Mouse (Mus musculus) heart, postnatal 14 days (tissue): ENCODE data around the gene Rnf207. TPM values are rescaled to one million over a fixed set of nuclear protein-coding genes. Genes with fewer than 3 reads are reported as not detected.

Experiments used
- DNase-seq, 2 experiments: peaks; one replicate each; pipeline ENCODE4 v3.0.0; 2021 to 2022
- intact Hi-C: fragments of 180-260 bp; cut with DNase I; formaldehyde crosslinking; loops from one replicate; pipeline ENCODE4 v1.15.1; 2025
- total RNA-seq, 2 experiments: library from RNA; stranded (reverse); gene quantifications; 2 replicates each; pipeline ENCODE4 v1.2.3; 2021

Gene Rnf207
- total RNA-seq, 2 experiments from 2014 or later, result 84.5 to 95.8 TPM

DNA sequence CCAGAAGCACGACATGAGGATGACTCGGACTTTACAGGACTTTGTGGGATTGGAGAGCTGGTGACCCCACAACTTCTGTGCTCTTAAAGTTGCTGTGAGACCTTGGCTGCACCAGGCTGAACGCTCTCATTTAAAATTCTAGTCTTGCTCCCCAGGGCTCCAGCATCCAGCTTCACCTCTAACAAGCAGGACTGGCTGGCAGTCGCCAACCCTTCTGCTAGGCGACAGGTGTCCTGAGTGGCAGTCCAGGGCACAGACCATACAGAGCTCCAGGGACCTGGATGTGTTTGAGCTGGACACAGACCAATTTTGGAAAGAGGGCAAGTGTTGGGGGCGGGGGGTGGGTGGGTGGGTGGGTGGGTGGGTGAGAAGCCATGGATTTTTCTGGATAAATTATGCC is 19.0 kb upstream of the Rnf207 start:
- DNase-seq, result no peak
- intact Hi-C loops, result no loop called here

DNA sequence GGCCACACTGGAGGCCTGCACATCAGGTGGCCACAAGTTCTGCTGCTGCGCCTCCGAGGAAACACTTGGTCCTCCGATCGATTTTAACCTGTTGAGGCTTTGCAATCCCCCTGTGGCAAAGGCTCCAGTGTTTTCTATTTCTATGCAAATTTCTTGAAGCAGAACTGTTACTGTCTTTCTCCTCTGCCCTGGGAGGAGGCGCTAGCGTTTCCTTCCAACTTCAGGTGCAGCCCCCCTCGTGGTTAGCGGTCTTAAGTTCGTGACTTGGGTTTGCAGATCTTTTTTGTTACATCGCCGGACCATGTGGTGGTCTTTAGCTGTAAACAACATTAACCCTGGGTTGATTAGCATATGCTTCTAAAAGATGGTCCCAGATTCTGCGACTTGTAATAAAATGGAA is 14.8 kb upstream of the Rnf207 start:
- intact Hi-C loops, result loop anchor here (2.0 to 5.0 kb wide), 2 partner anchors 101 to 159 kb away; no protein-coding TSS in a partner anchor
- no peak for DNase-seq

DNA sequence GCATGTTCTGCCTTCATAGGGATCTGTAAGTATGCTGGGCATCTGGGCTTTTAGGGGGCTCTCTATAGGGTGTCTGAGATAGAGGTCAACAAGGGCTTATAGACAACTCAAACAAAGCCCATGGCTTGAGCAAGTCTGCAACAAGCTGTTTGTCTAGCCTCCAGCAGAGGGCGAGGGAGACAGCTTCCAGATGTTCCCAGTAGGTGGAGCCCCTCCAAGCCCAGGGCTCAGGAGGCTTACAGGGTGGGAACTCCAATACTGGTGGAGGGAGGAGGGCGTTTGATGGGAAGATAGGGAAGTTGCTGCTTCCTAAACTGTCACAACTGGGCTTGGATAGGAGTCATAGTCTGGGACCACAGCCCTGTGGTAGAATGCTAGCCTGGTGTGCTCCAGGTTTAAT is 14.2 kb upstream of the Rnf207 start:
- peak; percentile 72 to 82 for DNase-seq
- intact Hi-C loops, result loop anchor here (2.0 to 5.0 kb wide), 2 partner anchors 102 to 159 kb away; no protein-coding TSS in a partner anchor

DNA sequence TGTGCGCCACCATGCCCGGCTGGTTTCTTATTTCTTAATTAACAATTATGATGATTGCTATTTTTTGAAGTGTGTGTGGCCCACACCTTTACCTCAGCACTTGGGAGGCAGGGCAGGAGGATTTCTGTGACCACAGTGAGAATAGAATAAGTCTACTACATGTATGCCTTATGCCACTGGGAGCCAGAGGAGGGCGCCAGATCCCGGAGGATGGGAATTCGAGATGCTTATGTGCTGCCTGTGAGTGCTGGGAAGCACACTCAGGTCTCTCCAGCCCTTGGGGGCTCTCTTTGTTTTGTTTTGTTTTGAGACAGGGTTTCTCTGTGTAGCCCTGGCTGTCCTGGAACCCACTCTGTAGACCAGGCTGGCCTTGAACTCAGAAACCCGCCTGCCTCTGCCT is 9.9 kb upstream of the Rnf207 start:
- intact Hi-C loops, result no loop called here
- peak; percentile 38 to 54 for DNase-seq

DNA sequence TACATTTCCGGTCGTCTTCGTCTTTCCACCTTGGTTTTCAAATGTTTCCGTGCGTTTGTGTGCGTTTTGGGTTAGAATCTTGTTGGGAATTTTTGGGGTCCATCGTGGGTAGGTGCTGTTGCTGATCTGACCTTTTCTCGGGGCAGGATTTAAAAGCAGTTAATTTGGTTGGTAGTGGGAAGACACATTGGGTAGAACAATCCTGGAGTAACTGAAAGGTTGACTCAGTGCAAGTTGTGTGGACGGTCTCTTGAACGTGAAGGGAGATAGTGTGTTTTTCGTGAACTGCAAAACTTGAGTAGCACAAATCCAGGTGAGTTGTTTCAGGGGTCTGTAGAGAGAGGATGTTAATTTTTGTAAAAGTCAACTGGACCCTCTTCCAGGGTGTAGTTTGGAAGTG is 7.8 kb upstream of the Rnf207 start:
- intact Hi-C loops, result no loop called here
- no peak for DNase-seq

DNA sequence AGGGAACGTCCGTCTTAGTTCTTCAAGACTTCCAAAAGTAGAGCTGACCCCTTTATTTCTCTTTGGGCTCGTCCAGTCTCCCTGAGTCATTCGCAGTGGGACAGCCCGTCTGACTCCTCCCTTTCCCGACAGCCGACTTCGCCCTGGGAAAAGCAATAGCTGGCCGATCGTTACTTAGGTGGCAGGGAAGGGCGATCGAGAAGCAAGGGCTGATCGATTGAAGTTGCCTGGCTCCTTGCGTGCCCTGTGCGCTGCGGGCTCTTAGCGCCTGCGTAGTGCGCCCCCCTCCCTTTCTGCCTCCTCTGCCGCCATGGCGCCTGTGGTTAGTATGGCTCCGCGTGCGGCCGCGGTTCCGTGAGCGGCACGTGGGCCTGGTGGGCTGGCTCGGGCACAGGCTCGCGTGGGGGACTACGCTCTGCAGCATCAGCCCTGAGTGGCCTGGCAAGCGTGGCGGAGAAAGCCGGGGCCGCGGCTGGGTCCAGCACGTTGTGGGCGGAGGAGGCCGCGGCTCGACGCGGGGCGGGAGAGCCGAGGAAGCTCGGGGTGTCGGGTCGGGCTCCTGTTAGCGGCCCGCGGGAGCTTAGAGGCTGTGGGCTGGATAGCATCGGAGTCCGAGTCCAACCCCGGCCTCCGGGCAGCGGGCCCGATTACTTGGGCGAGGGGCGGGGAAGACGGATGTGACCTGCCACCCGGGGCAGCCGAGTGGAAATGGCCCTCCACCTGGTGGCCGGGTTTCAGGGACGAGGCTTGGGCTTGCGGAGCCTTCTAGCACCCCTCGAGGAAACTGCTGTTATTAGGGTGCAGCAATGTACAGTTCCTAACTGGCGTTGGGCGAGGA is 7.0 kb upstream of the Rnf207 start, which contains the start of gene Rpl22:
Gene Rpl22, plus strand, starts transcription at position 169 of the 838 bp plus-strand sequence.
- intact Hi-C loops, result no loop called here

DNA sequence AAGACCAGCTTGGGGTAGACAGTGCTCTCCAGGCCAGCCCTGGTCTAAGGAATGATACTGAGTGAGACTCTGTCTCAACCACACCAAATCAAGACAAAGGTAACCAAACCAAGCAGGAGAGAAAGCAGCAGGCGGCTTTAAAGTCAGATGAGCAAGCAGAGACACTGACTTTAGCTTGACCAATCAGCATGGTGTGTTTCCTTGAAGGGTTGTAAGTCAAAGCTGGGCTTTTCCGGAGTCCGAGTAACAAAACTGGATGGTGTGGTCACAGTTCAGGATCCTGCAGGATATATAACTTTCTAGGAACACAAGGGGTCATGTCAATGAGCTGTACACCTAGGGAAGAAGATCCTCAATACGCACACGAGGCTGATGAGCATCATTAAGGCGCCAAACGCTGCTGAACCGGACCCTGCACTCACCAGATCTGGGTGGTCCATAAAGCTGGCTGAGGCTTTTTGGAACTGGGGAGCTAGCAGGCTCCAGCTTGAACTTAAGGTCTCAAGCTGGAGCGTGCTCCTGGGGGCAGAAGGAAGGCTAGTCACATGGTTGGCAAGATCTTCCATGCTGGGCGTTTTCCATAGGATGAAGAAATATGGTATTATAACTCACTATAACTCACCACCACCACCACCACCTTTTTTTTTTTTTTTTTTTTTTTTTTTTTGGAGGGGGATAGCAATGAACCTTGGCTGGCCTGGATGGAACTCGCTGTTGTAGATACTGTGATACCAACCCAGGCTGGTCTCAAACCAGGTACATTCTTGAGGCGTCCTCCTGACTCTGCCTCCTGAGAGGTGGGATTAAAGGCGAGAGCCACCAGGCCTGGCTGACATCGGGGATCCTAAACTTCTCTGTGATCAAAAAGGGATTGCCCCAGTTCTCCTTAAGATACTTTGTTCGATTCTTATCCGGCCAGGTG is 6.1 kb upstream of the Rnf207 start:
- intact Hi-C loops, result no loop called here
- no peak for DNase-seq

More for the DNA sequence above, 7.0 kb upstream of the Rnf207 start, which contains the start of gene Rpl22:
- DNase-seq, result peak; percentile 90

DNA sequence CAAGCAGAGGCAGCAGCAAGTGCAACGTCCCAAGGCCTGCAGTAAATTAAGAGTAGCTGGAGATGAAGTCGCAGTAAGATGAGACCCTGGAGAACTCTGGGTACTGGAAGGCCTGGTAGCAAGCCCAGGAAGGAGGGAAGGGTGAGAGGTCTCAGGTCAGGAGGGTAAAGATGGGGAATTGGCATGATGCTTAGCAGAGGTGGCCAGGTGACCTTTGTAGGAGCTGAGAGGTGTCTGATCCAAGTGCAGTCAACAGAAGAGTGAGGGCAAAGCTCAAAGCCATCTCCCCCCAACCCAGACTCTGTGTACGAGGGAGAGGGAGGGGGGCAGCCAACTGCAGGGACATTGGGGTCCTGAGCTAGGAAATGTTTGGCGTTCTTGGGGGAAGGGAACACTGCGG is 2.7 kb upstream of the Rnf207 start:
- intact Hi-C loops, result no loop called here
- no peak for DNase-seq

DNA sequence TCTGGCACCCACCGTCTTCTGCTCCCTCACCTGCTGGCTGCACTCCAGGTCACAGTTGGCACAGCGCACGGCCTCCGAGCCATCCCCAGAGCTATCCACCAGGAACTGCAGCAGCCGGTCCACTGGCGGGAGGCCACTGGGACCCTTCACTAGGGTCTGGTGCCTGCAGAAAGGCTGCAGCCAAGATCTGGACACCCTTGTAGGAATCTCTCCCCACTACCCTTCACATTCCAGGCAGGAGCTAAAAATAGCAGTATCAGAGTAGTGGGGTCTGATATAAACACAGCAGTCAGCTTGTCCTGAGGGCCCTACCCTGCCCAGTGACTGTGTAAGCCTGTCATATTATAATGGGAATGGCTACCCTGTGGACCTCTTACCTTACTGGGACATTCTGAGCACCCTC is 1.2 kb downstream of the Rnf207 start:
- intact Hi-C loops, result no loop called here
- peak; percentile 46 to 67 for DNase-seq

DNA sequence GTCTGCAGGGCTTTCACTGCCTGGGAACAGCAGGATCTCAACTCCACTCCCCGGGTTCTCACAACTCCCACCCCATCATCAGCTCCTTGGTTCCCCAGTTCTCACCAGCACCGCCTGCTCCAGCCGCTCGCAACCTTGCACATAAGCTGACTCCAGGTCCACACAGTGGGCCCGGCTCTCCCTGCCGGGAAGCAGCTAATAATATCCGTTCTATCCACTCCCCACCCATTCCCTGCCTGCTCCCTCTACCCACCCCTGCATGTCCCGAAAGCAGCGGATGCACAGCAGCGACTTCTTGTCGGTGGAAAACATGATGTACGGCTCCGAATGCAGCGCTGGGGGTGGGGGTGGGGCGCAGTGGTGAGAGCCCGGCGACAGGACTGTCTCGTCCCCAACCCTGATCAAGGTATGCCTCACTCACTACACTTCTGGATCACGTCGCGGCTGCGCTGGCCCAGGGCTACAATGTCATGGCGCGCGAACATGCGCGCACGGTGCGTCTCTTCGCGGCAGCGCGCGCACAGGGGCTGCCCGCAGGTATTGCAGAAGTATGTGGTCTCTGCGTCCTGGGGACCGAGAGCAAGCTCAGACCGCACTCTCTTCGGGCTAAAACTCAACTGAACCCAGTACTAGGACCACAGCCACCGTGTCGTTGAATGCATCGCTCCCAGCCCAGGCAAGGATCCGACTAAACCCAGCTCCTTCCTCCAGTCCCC is 3.1 kb downstream of the Rnf207 start:
- intact Hi-C loops, result no loop called here

DNA sequence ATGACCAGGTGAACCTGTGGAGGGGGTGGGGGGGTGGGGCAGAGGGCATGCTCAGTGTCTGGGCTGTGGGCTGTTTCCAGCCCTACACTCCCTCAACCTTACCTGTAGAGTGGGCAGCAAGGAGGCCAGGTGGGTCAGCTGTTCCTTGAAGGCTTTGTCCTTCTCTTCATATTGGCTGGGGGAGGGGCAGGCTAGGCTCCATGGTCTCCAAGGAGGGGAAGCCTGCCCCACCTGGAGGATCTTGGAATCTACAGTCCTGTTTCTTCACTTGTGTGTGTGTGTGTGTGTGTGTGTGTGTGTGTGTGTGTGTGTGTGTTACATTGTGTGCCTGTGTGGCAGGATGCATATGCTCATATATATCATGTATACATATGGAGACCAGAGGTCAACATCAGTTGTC is 4.9 kb downstream of the Rnf207 start:
- no peak for DNase-seq
- intact Hi-C loops, result no loop called here

More for the DNA sequence above, 3.1 kb downstream of the Rnf207 start:
- DNase-seq, result no peak

DNA sequence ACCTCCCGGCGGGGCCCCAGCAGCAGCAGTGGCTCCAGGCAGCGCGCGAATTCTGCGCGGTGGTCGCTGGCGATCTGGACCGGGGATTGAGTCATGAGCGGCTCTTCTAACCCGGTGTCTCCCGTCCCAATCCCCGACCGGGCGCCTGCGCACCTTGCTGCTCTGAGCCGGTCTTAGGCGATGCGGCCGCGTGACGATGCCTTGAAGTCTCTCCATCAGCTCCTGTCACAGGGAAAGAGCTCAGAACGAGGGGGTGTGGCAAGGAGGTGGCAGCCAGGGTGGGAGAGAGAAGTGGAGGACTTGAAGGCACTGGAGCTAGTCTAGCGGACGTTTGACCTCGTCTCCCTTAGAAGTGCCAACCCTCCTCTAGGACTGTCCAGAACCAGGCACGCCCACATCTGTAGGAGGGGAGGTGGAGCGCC is 5.6 kb downstream of the Rnf207 start:
- intact Hi-C loops, result no loop called here
- no peak for DNase-seq

DNA sequence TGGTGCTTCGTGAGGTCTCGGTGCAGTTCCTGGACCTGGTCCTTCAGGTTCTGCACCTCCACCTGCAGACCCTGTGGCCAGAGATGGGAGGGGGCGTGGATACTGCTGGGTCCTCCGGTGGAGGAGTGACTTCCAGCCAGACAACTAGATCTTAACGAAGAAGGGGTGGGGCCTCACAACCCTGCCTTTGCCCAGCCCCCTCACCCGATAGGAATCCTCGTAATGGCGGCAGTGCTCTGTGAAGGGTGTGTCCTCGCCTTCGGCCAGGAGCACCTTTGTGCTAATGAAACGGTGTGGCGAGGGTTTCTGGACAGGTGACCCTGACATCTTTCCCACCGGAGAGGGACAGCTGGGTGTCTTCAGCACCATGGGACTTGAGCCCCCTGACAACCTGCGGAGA is 6.6 kb downstream of the Rnf207 start:
- intact Hi-C loops, result no loop called here
- no peak for DNase-seq

DNA sequence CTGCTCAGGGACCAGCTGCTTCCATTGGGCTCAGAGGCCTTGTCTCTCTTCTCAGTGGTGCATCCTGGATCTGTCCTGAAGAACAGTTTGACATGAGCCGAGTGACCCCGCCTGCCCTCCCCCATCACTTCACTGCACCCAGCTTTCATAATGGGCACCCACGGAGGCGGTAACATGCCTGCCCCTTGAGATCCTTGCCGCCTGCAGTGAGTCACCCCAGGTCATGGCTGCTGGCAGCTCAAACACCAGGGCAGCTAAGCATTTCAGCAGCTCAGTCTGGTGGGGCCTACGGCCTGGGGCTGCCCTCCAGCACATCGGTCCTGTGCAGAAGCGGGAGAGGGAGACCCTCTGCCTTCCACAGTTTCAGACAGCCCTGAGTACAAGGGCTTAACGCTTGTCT is 11.3 kb downstream of the Rnf207 start:
- intact Hi-C loops, result no loop called here
- DNase-seq, result no peak

DNA sequence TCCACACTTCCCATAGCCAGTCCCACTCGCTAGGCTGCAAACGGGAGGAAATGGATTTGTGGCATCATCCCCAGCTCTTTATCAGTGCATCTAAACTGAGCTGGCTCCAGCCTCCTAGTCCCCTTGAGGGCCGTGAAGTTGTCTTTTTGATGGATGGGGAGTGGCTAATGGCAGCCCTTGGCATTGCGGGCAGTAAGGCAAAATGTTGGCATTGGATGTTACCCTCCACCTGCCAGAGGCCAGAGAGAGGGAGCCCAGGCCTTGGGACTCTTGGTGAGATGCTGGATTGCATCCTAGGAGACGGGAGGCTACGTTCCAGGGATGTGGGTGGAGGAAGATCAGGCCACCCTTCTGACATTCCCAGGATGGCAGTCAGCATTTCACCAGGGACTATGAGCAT is 12.8 kb downstream of the Rnf207 start:
- intact Hi-C loops, result no loop called here
- DNase-seq, result no peak

DNA sequence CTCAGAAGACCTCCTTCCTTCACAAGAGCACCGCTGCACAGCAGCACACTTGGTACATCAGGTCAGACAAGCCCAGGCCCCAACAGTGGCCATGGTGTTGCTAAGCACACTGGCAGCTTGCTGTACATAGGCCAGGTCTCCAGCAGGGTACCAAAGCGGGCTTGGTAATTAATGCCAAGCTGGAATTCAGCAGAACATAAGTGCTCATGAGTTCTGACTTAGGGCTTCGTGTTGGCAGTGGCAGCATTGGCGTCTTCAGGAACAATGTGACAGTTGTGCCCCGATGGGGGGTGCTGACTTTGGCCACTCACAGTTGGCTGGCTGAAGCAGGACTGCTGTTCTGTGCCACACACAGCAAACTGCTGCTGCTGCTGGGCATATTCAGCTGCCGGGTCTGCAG is 14.1 kb downstream of the Rnf207 start:
- no peak for DNase-seq
- intact Hi-C loops, result no loop called here

DNA sequence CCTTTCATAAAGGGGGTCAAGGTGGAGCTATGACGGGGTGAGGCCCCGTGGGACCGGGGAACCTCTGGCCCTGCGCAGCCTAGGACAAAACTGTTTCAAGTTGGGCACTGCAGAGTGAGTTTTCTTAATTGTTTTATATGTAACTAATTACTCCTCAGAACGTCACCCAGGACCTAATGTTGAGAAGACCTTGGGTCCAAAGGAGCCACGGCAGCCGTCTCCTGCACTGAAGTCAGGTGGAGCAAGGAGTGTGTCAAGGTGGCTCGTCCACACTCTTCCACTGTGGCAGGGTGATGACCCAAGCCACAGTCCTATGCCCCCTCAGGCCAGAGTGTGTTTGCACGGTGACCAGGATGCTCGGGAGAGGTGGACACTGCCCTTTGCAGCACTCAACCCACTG is 15.6 kb downstream of the Rnf207 start:
- DNase-seq, result no peak
- intact Hi-C loops, result no loop called here

DNA sequence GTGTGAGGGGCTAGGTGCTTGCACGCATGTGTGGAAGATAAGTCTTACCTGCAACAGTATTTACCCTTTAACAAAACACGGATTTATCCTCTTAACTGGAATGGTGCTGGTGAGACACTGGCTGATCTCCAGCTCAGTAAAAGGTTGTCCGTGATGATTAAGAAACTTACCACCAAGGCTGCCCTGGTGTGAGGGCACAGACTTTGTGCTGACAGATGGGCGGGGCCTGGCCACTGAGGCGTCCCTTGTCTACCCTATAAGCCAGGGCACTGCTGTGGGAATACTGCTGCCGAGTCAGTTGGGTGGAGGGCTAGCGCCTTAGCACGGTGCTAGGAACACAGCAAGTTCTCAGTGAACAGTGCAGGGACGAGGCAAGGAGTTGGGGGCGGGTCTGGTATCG is 16.8 kb downstream of the Rnf207 start:
- intact Hi-C loops, result no loop called here
- DNase-seq, result no peak

DNA sequence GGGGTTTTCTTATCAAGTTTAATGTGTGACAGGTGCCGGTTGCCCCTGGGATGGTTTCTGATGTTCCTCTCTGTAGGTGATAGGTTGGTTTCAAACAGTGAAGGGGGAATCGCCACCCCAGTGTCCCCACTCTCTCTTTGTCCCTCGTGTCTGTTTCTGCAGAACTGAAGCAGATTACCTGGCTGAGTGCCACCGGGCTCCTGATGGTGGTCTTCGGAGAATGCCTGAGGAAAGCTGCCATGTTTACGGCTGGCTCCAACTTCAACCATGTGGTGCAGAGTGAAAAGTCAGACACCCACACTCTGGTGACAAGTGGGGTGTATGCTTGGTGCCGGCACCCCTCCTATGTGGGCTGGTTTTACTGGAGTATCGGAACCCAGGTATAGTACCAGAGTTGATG is 18.4 kb downstream of the Rnf207 start:
- intact Hi-C loops, result no loop called here
- DNase-seq, result no peak

DNA sequence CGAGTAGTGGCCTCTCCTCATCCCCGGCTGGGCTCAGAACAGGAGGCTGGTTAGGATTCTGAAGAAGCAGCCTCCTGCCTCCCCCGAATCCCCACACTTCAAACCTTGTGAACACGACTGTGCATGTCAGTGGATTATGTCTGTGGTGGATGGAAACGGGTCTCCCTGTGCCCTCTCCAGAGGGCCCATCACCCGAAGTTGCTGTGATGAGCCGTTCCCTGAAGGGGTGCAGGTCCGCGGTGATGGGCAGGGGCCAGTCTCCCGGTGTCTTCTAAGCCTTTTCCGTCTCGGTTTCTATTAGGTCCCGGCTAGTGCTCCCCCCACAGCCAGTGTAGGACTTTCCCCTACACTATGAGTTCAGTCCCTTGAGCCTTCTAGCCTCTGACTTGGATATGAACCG is 20.0 kb downstream of the Rnf207 start:
- DNase-seq, result no peak
- intact Hi-C loops, result no loop called here
